19 mouse cellular contexts compared by ENCODE assay signal in the genomic region with DNA sequence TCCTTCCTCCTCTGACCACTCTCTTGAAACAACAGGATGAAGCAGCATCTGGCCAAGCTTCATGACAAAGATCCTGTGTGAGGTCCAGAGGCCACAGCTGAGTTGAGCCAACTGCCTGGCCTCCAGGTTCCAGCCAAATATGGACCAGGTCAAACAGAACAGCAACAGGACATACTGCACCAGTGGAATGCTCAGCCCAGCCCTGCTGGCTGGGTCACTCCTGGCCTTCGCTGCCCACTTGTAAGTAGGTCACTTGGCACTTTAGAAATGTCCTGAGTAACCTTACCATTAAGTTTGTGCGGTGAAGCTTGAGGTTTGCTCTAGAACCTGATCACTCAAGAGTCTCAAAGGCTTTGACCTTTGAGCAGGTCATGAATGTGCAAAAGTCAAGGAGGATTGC.
DNase-seq lines count a peak whose midpoint lies in the region; TF ChIP-seq lines count a peak whose summit lies in the region.
"Had no signal": no experiment of that assay in that cellular context is flagged by ENCODE, and none has a peak within 500 bp of the region (broad histone marks: within the 10 kb centered on the region; RNA-seq: fewer than 3 reads in every experiment).

No protein-coding gene starts in this region.

- H3K36me3 ChIP-seq in liver, adult 2 months (ENCODE audit: control insufficient read depth, insufficient read depth, low read length): no peaks in the 10 kb centered on the region
- no peaks in the 10 kb centered on the region for H3K36me3 ChIP-seq in limb, embryonic 10.5 days
- H3K36me3 ChIP-seq: embryonic facial prominence, embryonic 13.5 days; heart, embryonic 15.5 days; hindbrain, embryonic 15.5 days; midbrain, embryonic 12.5 days; stomach, embryonic 15.5 days had no signal

- H3K9me3 ChIP-seq in limb, embryonic 10.5 days (replicated peaks): no peaks in the 10 kb centered on the region
- H3K9me3 ChIP-seq: embryonic facial prominence, embryonic 13.5 days; heart, embryonic 15.5 days; hindbrain, embryonic 15.5 days; midbrain, embryonic 12.5 days; stomach, embryonic 15.5 days had no signal

- no peaks in the 10 kb centered on the region for H3K27me3 ChIP-seq in liver, adult 2 months (ENCODE audit: control insufficient read depth, insufficient read depth, low read length)
- no peaks in the 10 kb centered on the region for H3K27me3 ChIP-seq in limb, embryonic 10.5 days (ENCODE audit: low read depth, poor library complexity, severe bottlenecking)
- H3K27me3 ChIP-seq: embryonic facial prominence, embryonic 13.5 days; heart, embryonic 15.5 days; hindbrain, embryonic 15.5 days; midbrain, embryonic 12.5 days; stomach, embryonic 15.5 days had no signal

- no peak overlapping the region for H3K27ac ChIP-seq in liver, adult 2 months (replicated peaks; ENCODE audit: insufficient read depth, low read depth, low read length)
- H3K27ac ChIP-seq in limb, embryonic 10.5 days: 0 out of 2 replicates have a peak overlapping the region, but pooled peaks have one; percentile 1
- H3K27ac ChIP-seq: embryonic facial prominence, embryonic 13.5 days; hindbrain, embryonic 15.5 days; liver, embryonic 14.5 days; midbrain, embryonic 12.5 days; stomach, embryonic 15.5 days had no signal

- no peaks in the 10 kb centered on the region for H3K4me1 ChIP-seq in liver, adult 2 months (ENCODE audit: control insufficient read depth, insufficient read depth, low read length)
- peaks cover 53% of the 10 kb centered on the region for H3K4me1 ChIP-seq in limb, embryonic 10.5 days
- H3K4me1 ChIP-seq: heart, embryonic 15.5 days; stomach, embryonic 15.5 days had no signal

- no peak for TF ChIP-seq POLR2A in liver, adult 2 months (IDR thresholded peaks at IDR 0.05; ENCODE audit: extremely low read depth, insufficient read depth, low read length)

- H3K4me3 ChIP-seq in liver, adult 2 months (ENCODE audit: insufficient read depth, low read depth, low read length): no peak overlapping the region
- no peak overlapping the region for H3K4me3 ChIP-seq in limb, embryonic 10.5 days
- H3K4me3 ChIP-seq: embryonic facial prominence, embryonic 13.5 days; heart, embryonic 15.5 days; hindbrain, embryonic 15.5 days; midbrain, embryonic 12.5 days; myocyte; stomach, embryonic 15.5 days had no signal

- WGBS in liver, adult 2 months: 44% methylated on average over 2 of the region's 2 CpGs
- WGBS in limb, embryonic 10.5 days: 93% methylated on average over 2 of the region's 2 CpGs

- H3K79me2 ChIP-seq in liver, adult 2 months (ENCODE audit: control insufficient read depth, insufficient read depth, low read length): no peaks in the 10 kb centered on the region

- H3K9ac ChIP-seq in liver, adult 2 months (ENCODE audit: low read depth, low read length): no peak overlapping the region
- H3K9ac ChIP-seq: embryonic facial prominence, embryonic 13.5 days; heart, embryonic 15.5 days; hindbrain, embryonic 15.5 days; liver, embryonic 14.5 days; midbrain, embryonic 12.5 days; stomach, embryonic 15.5 days had no signal

- TF ChIP-seq CTCF in liver, adult 2 months (IDR thresholded peaks at IDR 0.05; ENCODE audit: low read depth, low read length): no peak

- peak; percentile 98 for DNase-seq in heart, adult 11 months
- no peak for DNase-seq in heart, postnatal 4 days
- DNase-seq in liver, adult 2 months (ENCODE audit: extremely low read depth, low read depth, low spot score): peak; percentile 70
- DNase-seq in liver: no peak
- DNase-seq in heart, adult 8-10 months (ENCODE audit: low spot score): peak; percentile 53
- no peak for DNase-seq in limb, embryonic 10.5 days (ENCODE audit: low spot score)
- DNase-seq in c-Kit-positive CD71-positive TER-119-positive erythroid progenitor cells, embryonic 14.5 days (ENCODE audit: low spot score): no peak
- DNase-seq: cerebellum, adult 18-20 months; left cerebral cortex, postnatal 4 days; lung, postnatal 14 days; right cerebral cortex, adult 18-20 months; spleen, adult 18-20 months had no signal

Comparison
In these comparisons a context has a peak if more than half of its experiments do, and no peak if none do; other contexts are left out.
1. DNase-seq: peak in heart, adult 11 months (single experiment), liver, adult 2 months (single experiment) and heart, adult 8-10 months (single experiment); none in heart, postnatal 4 days (single experiment), liver (single experiment), limb, embryonic 10.5 days (single experiment) and c-Kit-positive CD71-positive TER-119-positive erythroid progenitor cells, embryonic 14.5 days (single experiment).